Mouse (Mus musculus): ENCODE measurements around the gene Lingo3.

The Lingo3 gene

GRCm38 (mm10) chr10:80843931-80844547 lies at the start of gene Lingo3:
Lingo3 (minus strand) TSS chr10:80844039.
- DNase-seq (ENCODE audit: low spot score) = no peak

DNA sequence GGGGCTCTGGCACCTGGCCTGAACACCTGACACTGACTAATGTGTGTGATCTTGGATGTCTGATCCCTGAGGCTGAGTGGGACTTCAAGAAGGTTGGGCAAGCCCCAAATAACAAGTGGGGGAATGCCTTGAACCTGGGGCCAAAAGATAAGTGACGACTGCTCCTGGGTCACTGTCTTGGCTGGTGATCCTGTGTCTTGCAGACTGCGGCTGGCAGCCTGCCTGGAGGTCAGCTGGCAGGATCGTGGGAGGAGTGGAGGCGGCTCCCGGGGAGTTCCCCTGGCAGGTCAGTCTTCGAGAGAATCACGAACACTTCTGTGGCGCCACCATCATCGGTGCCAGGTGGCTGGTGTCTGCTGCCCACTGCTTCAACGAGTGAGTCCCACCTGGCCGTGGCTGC lies 43.3 kb upstream of the Lingo3 start:
- DNase-seq (ENCODE audit: low spot score) = peak; percentile 67

DNA sequence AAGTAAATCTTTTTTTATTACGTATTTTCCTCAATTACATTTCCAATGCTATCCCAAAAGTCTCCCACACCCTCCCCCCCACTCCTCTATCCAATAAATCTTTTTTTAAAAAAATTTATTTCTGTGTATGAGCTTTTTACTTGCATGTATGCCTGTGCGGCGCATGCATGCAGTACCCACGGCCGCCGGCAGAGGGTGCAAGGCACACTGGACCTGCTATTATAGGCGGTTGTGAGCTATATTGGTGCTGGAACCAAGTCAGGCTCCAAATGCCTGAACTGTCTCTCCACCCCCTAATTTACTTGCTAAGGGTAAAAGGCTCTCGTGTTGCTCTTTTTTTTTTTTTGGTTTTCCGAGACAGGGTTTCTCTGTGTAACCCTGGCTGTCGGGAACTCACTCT lies 37.5 kb upstream of the Lingo3 start:
- peak; percentile 65 for DNase-seq (ENCODE audit: low spot score)

- DNase-seq (ENCODE audit: low spot score) = no peak
Measured at GRCm38 (mm10) chr10:80880901-80881300, 37.1 kb upstream of the Lingo3 start.

DNA sequence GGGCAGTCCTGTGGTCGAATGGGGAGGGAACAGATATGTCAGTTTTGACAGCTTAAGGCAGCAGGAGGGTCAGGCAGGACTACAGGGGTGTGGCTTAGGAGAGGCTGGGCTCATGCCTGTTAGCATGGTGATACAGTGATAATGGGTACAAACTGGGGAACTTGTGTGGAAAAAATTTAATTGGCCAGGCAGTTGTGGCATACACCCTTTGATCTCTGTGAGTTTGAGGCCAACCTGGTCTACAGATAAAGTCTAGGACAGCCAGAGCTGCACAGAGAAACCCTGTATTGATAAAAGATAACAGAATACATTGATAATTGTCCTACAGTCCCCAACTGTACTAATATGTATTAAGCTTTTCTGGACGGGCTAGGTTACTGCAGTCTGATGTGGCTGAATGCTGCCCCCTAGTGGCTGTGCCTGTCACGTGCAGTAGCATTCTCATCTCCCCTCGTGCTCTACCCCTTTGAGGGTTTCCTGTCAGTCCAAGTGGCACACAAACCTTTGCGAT lies 36.3 kb upstream of the Lingo3 start:
- peak; percentile 54 for DNase-seq (ENCODE audit: low spot score)

GRCm38 (mm10) chr10:80876594-80876993 lies 32.8 kb upstream of the Lingo3 start:
- DNase-seq (ENCODE audit: low spot score) = no peak

DNA sequence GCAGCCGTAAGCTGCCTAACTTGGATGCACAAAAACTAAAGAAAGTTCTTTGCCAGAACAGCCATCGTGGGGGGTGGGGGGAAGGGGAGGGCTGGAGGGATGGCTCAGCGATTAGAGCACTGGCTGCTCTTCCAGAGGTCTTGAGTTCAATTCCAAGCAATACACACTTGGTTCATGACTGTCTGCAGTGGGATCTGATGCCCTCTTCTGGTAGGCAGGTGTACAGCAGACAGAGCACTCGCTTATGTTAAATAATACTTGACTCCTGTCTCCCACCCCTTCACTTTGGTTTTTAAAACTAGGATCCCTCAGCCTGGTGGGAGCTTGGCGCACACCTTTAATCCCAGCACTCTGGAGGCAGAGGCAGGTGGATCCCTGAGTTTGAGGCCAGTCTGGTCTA lies 32.2 kb upstream of the Lingo3 start:
- peak; percentile 42 for DNase-seq (ENCODE audit: low spot score)

GRCm38 (mm10) chr10:80874035-80874434 lies 30.2 kb upstream of the Lingo3 start:
- DNase-seq (ENCODE audit: low spot score) = no peak

DNA sequence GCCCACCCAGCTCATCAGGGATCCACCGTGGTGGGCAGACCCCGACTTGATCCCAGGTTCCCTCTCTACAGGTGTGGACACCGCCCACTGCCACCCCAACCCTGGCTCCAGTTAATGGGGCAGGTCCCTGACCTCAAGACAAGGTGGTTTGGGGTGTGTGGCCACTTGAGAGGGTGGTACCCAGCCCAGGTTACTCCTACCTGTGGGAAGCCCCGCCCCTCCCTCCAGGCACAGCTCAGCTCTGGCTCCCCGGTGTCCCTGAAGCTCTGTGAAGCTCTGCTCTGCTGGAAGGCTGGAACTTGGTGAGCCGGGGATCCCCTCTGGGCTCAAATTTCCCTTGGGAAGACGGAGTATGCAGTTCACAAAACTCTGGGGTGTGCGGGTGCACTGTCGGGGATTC lies 27.7 kb upstream of the Lingo3 start, which contains the start of gene Tmprss9:
Tmprss9 (plus strand) TSS at position 268 of the 400 bp plus-strand sequence.
- no peak for DNase-seq (ENCODE audit: low spot score)

DNA sequence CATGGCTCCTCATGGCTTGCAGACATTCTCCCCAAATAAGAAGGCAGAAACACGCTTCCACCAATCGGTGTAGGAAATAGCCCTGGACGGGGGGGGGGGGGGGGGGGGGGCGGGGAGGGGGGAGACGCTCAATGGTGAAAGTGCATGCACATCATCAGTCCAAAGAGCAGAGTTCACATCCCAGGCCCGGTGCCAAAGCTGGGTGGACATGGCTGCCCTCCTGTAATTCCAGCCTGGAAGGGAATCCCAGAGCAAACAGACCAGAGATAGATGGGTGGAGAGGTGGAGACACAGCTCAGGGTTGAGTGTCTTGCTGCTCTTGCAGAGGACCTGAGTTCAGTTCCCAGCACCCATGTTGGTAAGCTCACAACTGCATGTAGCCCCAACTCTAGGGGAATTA lies 27.2 kb upstream of the Lingo3 start:
- no peak for DNase-seq (ENCODE audit: low spot score)

DNA sequence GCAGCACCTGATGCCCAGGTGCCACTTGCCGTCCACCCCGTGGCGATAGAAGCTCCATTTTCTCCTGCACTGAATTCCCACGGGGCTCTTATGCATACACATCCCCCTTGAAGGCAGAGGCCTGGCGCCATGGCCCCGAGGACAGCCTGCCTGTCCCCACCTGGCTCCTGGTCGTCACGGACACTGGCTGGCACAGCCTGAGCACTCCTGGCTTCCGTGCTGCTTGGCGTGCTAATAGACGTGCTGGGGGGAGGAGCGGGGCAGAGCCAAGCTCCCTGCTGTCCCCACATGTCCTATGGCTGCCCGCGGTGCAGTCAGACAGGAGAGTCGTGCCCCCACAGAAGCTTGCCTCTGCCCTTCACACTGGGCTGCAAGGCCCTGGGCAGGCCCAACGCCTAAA lies 20.6 kb upstream of the Lingo3 start:
- DNase-seq (ENCODE audit: low spot score) = no peak

- no peak for DNase-seq (ENCODE audit: low spot score)
Measured at GRCm38 (mm10) chr10:80862305-80862704, 18.5 kb upstream of the Lingo3 start.

- DNase-seq (ENCODE audit: low spot score) = no peak
Measured at GRCm38 (mm10) chr10:80858350-80858935, 14.6 kb upstream of the Lingo3 start.

DNA sequence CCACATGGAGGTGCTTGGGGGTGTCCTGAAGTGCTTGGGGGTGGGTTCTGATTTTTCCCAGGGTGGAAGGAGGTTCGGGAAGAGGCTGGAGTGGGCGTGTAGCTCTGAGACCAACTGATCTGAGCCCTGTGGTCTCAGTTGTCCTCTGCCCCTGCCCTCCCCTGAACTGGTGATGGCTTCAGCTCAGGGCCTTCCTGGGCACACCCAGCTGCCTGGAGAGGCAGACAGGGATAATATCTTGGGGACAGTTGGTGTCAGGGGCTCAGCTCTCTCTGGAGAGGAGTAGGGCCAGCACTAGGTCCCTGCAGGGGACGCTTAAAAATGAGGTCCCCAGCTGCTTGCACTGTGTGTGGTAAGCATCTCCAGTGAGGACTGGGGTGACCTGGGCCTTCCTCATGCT lies 14.0 kb upstream of the Lingo3 start:
- DNase-seq (ENCODE audit: low spot score) = no peak

DNA sequence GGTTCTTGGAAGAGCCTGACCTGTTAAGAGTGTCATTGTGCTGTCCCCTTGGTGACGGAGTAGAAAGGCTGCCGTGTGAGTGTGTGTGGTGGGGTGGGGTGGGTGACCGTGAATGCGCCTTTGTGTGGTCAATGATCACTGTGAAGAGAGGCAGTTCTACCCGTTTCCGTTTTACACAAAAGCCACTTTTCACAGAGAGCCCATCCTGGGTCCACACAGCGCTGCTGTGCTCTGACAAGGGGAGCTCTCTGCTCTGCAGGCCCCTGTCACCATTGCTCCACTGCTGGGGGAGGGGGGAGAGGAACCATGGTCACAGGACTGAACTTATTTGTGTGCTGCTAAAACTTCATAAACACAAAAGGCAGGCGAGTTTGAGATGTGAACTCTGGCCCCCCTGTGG lies 13.5 kb upstream of the Lingo3 start:
- DNase-seq (ENCODE audit: low spot score) = no peak

GRCm38 (mm10) chr10:80856908-80857307 lies 13.1 kb upstream of the Lingo3 start:
- no peak for DNase-seq (ENCODE audit: low spot score)

GRCm38 (mm10) chr10:80856267-80856666 lies 12.4 kb upstream of the Lingo3 start:
- DNase-seq (ENCODE audit: low spot score) = no peak

GRCm38 (mm10) chr10:80855749-80856073 lies 11.9 kb upstream of the Lingo3 start:
- no peak for DNase-seq (ENCODE audit: low spot score)

- DNase-seq (ENCODE audit: low spot score) = peak; percentile 99
Measured at GRCm38 (mm10) chr10:80854913-80855748, 11.3 kb upstream of the Lingo3 start, which contains the start of the genes Lsm7 and Sppl2b. Lsm7 (minus strand) TSS chr10:80855209. Sppl2b (plus strand) TSS chr10:80855275.

DNA sequence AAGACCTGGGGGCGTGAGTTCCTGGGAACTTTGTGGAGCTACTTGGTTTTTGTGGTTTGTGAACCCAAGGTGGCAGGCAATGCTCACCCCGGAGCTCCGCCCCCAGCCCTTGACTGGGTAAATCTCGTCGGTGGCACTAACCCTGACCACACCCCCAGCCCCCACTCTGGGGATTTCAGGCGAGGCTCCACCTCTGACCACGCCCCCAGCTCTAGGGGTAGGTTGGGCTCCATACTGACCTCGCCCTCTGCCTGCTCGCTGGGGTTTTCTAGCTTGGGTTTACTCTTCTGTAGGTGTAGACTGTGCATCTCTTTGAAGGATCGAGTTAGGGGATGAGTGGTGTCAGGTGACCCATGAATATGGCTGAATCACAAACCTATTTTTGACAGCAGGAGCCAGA lies 4.7 kb upstream of the Lingo3 start:
- no peak for DNase-seq (ENCODE audit: low spot score)

DNA sequence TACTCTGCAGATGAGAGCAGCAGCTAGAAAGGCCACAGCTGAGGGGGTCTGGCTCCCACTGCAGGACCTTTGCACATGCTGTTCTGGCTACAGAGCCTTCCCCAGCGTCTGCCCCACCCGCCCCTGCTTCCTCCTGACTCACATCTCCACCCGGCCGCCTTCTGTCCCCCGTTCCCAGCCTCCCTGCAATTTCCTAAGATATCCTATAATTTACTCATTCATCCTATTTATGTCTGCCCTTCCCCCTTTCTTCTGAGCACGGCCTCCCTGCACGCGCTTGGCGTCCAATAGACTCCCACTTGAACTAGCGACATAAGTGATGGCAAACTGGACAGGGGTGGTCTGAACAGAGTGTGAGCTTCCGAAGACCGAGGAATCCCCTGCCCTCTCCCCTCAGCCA lies 1.9 kb upstream of the Lingo3 start:
- DNase-seq (ENCODE audit: low spot score) = no peak

DNA sequence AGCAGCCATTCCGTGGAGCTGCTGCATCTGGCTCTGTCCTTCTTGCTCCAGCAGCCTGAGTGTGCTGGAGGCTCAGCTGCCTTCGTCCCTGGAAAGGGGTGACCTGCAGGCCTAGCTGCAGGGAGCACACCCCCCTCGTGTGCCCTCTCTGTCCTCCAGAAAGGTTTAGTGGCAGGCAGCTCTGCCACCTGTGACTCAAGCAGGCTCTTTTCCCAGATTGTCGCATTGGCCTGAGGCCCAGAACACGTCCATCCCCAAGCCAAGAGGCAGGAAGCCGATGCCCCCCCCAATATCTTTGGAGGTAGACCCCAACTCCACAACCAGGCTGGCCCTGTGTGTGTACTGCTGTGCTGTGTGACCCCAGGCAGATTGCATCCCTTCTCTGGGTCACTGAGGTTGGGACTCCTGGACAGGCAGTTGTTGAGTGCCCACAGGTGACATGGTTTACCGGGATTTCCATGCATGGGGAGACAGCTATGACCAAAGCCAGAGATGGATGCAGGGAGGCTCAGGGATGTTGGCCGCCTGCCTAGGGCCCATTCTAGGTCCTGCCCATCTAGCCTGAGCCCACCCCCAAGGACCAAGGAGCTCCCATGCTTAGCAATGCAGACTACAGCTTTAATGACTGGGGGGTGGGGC lies 1.3 kb upstream of the Lingo3 start:
- no peak for DNase-seq (ENCODE audit: low spot score)

Measured in ovary, postnatal 14 days (tissue).